Mouse (Mus musculus): ENCODE results near the gene Top3b. TPM values are rescaled to one million over a fixed set of nuclear protein-coding genes. Genes with fewer than 3 reads are reported as not detected.

Gene Top3b
- total and polyA plus RNA-seq, 2 experiments from 2014 or later: 60.1 to 60.9 TPM

DNA sequence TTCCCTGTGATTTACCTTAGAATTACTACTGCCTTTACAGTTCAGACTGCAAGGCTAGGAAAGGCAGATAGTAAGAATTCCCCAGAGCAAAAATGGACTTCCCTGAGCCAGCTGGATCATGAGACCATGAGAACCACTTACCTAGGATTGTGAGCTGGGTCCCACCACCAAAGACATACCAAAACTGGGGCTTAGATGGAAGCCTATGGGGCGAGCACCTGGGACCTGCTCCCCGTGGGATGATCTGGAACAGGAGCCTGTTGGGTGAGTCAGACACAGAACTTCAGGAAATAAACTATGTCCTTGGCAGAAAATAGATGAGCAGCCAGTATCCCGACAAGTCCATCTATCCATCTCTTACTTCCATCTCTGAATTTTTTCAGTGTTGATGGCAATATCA lies 8.2 kb upstream of the Top3b start:
- no peak for TF ChIP-seq CTCF (IDR thresholded peaks at IDR 0.05)
- WGBS: 84% methylated on average over 3 of the region's 3 CpGs
- Histone ChIP-seq H3K4me2 (ENCODE audit: low read depth, low read length, poor library complexity, severe bottlenecking) (no peak overlapping the region), H3K9me3 (ENCODE audit: low read length) (no peaks in the 10 kb centered on the region), H3K27me3 (ENCODE audit: insufficient read depth, low read length) (no peaks in the 10 kb centered on the region), H3K4me1 (ENCODE audit: insufficient read depth, low read length) (no peaks in the 10 kb centered on the region), H3K27ac (ENCODE audit: low read depth, low read length) (no peak overlapping the region), H3K4me3 (ENCODE audit: low read depth, low read length) (no peak overlapping the region), H3K9ac (replicated peaks; ENCODE audit: low read length, poor library complexity, severe bottlenecking) (no peak overlapping the region), H3K36me3 (ENCODE audit: insufficient read depth, low read length) (no peaks in the 10 kb centered on the region)
- ATAC-seq (ENCODE audit: low FRiP score) (no peak), DNase-seq (ENCODE audit: low spot score) (no peak)

DNA sequence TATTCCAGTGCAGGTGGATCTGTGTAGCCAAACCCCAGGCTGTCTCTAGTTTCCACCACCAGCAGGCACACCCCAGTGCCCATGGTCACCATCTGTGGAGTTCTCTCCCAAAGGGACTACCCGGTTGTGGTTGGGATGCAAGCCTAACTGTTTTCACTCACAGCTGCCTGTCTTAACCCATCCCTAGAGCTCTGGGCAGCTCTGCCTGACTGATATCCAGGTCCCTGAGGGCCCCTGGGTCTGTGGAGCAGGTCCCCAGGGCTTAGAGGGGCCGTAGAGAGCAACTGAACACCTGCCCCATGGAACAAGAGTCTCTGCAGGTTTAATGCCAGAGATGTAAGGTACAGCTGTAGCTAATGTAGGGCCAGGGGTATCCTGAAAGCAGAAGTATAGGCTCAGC lies 6.6 kb upstream of the Top3b start, which contains the start of gene Igll1:
TSS of gene Igll1 (minus strand) at position 8 of the 400 bp plus-strand sequence.
- Histone ChIP-seq H3K27me3 (ENCODE audit: insufficient read depth, low read length) (no peaks in the 10 kb centered on the region), H3K27ac (ENCODE audit: low read depth, low read length) (no peak within 1 kb of the TSS)

DNA sequence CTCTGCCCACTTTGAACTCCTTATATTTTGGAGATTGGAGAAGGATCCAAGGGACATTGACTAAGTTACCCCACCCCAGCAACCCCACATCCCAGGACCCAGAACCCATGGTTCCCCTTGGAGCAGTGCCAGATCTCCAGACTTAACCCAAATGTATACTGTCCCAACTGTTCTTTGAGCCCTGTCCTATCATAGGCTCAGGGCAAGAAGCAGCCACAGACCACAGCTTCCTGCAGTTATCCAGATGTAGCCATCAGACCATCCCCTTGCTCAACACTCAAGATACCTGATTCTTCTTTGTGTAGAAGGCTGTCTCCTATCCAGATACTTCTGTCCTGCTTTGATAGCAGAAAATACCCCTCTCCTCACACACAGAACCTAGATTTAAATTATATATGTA lies 5.3 kb upstream of the Top3b start:
- Histone ChIP-seq H3K4me2 (ENCODE audit: low read depth, low read length, poor library complexity, severe bottlenecking) (no peak overlapping the region), H3K27ac (ENCODE audit: low read depth, low read length) (no peak overlapping the region), H3K36me3 (ENCODE audit: insufficient read depth, low read length) (no peaks in the 10 kb centered on the region), H3K9ac (replicated peaks; ENCODE audit: low read length, poor library complexity, severe bottlenecking) (no peak overlapping the region), H3K9me3 (ENCODE audit: low read length) (no peaks in the 10 kb centered on the region), H3K4me1 (ENCODE audit: insufficient read depth, low read length) (no peaks in the 10 kb centered on the region), H3K27me3 (ENCODE audit: insufficient read depth, low read length) (no peaks in the 10 kb centered on the region), H3K4me3 (ENCODE audit: low read depth, low read length) (no peak overlapping the region)
- TF ChIP-seq CTCF (IDR thresholded peaks at IDR 0.05): no peak
- DNase-seq (ENCODE audit: low spot score) (no peak), ATAC-seq (ENCODE audit: low FRiP score) (no peak)

More for the DNA sequence above, 6.6 kb upstream of the Top3b start, which contains the start of gene Igll1:
- Histone ChIP-seq H3K4me1 (ENCODE audit: insufficient read depth, low read length) (no peaks in the 10 kb centered on the region), H3K9me3 (ENCODE audit: low read length) (no peaks in the 10 kb centered on the region), H3K4me3 (ENCODE audit: low read depth, low read length) (no peak within 1 kb of the TSS), H3K4me2 (ENCODE audit: low read depth, low read length, poor library complexity, severe bottlenecking) (no peak within 1 kb of the TSS), H3K36me3 (ENCODE audit: insufficient read depth, low read length) (no peaks in the 10 kb centered on the region), H3K9ac (replicated peaks; ENCODE audit: low read length, poor library complexity, severe bottlenecking) (no peak within 1 kb of the TSS)
- ATAC-seq (ENCODE audit: low FRiP score) (no peak), DNase-seq (ENCODE audit: low spot score) (no peak)
- WGBS: 65% methylated on average over 2 of the region's 2 CpGs
- TF ChIP-seq CTCF (IDR thresholded peaks at IDR 0.05): no peak

DNA sequence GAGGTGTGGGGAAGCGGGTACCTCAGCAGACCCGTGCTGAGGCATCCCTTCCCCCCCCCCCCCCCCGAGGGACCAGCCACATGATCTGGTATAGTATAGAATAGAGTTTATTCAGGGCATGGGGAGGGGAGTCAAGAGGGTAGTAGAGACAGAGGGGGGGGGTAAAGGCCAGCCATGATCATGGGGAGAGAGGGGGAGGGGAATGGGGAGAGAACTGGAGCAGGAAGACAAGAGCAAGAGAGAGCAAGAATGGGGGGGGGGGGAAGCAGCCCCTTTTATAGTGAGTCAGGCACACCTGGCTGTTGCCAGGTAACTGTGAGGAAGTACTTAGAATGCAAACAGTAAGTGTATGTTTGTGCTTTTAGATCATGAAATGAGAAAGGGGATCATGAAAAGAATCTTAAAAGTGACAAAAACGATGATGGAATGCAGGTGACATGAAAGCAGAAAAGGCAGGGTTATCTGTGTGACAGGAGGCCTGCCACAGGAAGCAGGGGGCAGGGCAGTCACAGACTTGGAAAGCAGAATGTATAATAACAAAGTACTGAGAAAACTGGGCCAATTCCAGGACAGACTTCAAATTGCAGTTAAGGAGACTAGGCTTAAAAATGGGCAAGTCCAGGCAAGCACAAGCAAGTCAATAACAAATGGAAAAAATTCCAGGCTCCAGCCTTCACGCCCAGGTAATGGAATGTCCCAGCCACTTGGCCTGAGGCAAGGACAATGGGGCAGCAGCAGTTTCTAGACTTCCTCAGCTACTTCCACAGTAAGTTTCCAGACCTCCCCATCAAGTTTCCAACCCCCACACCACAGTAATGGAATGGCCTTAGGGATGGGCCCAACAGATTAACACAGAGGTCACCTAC lies 4.6 kb upstream of the Top3b start:
- no peaks in the 10 kb centered on the region for H3K9me3 ChIP-seq (ENCODE audit: low read length)
- no peaks in the 10 kb centered on the region for H3K4me1 ChIP-seq (ENCODE audit: insufficient read depth, low read length)
- H3K4me2 ChIP-seq (ENCODE audit: low read depth, low read length, poor library complexity, severe bottlenecking): no peak overlapping the region
- H3K27me3 ChIP-seq (ENCODE audit: insufficient read depth, low read length): no peaks in the 10 kb centered on the region
- no peaks in the 10 kb centered on the region for H3K36me3 ChIP-seq (ENCODE audit: insufficient read depth, low read length)
- ATAC-seq (ENCODE audit: low FRiP score) (no peak), DNase-seq (ENCODE audit: low spot score) (no peak)
- no peak overlapping the region for H3K4me3 ChIP-seq (ENCODE audit: low read depth, low read length)
- WGBS: 48% methylated on average over 4 of the region's 5 CpGs
- H3K9ac ChIP-seq (replicated peaks; ENCODE audit: low read length, poor library complexity, severe bottlenecking): no peak overlapping the region
- H3K27ac ChIP-seq (ENCODE audit: low read depth, low read length): no peak overlapping the region
- TF ChIP-seq CTCF (IDR thresholded peaks at IDR 0.05): no peak

DNA sequence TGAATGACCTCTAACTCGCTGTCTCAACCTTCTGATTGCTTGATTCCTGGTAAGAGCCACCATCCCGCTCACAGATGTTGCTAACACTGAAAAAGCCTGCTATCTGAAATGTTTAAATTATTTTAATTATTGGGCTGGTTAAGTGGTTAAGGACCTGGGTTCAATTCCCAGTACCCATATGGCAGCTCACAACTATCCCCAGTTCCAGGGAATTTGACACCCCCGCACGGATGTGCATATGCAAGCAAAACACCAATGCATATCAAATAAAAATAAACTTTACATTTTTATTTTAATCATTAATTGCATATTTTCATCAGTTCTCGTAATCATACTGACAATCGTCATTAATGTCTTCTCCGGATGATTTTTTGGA lies 307 bp upstream of the Top3b start:
- 35% methylated on average over 7 of the region's 7 CpGs for WGBS
- no peak for TF ChIP-seq CTCF (IDR thresholded peaks at IDR 0.05)
- Histone ChIP-seq H3K4me1 (ENCODE audit: insufficient read depth, low read length) (peaks cover 2% of the 10 kb centered on the region; the same call in 1 of the 2 replicates), H3K27me3 (ENCODE audit: insufficient read depth, low read length) (no peaks in the 10 kb centered on the region), H3K9ac (replicated peaks; ENCODE audit: low read length, poor library complexity, severe bottlenecking) (no peak overlapping the region), H3K36me3 (ENCODE audit: insufficient read depth, low read length) (no peaks in the 10 kb centered on the region), H3K4me3 (ENCODE audit: low read depth, low read length) (peak overlapping the region; percentile 77), H3K4me2 (ENCODE audit: low read depth, low read length, poor library complexity, severe bottlenecking) (peak overlapping the region; percentile 37), H3K9me3 (ENCODE audit: low read length) (no peaks in the 10 kb centered on the region), H3K27ac (ENCODE audit: low read depth, low read length) (peak overlapping the region; percentile 91)
- no peak for DNase-seq (ENCODE audit: low spot score)
- peak; percentile 52 for ATAC-seq (ENCODE audit: low FRiP score)

DNA sequence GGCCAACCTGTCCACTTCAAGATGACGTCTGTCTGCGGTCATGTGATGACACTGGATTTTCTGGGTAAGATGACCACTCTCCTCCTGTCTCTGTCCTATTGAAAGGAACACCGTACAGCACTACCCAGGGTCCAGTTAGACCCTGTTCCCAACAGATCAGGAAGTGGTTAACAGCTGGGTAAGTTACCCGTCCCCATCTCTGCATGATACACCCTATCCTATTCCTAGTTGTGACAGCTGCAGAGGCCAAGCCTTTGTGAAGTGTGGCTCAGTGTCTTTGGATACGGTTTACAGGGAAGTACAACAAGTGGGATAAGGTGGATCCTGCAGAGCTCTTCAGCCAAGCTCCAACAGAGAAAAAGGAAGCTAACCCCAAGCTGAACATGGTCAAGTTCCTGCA lies 8.5 kb downstream of the Top3b start:
- Histone ChIP-seq H3K27ac (ENCODE audit: low read depth, low read length) (no peak overlapping the region), H3K9ac (replicated peaks; ENCODE audit: low read length, poor library complexity, severe bottlenecking) (no peak overlapping the region), H3K4me1 (ENCODE audit: insufficient read depth, low read length) (no peaks in the 10 kb centered on the region), H3K9me3 (ENCODE audit: low read length) (no peaks in the 10 kb centered on the region), H3K36me3 (ENCODE audit: insufficient read depth, low read length) (peaks cover 53% of the 10 kb centered on the region), H3K4me2 (ENCODE audit: low read depth, low read length, poor library complexity, severe bottlenecking) (no peak overlapping the region), H3K4me3 (ENCODE audit: low read depth, low read length) (no peak overlapping the region), H3K27me3 (ENCODE audit: insufficient read depth, low read length) (no peaks in the 10 kb centered on the region)
- DNase-seq (ENCODE audit: low spot score): no peak
- ATAC-seq (ENCODE audit: low FRiP score): no peak
- WGBS: 95% methylated on average over 5 of the region's 5 CpGs
- TF ChIP-seq CTCF (IDR thresholded peaks at IDR 0.05): no peak

Measured in midbrain, postnatal 0 days (tissue).